Mouse (Mus musculus): ENCODE data around the gene Sacm1l. TPM values are rescaled to one million over a fixed set of nuclear protein-coding genes. Genes with fewer than 3 reads are reported as not detected.

Sacm1l gene
- 41.7 and 59.8 TPM in 2 replicates for total RNA-seq (2014; rRNA removed)
- polyA plus RNA-seq (2015; fragmentation: Nextera tagmentation; extraction: Ambion mirVana) = 35.1 and 35.4 TPM in 2 replicates

- Histone ChIP-seq H3K36me3 (ENCODE audit: insufficient read depth, low read length) (no peaks in the 10 kb centered on the region), H3K4me2 (ENCODE audit: low read depth, low read length, poor library complexity, severe bottlenecking) (peak within 1 kb of the TSS; percentile 68), H3K27me3 (ENCODE audit: insufficient read depth, low read length) (no peaks in the 10 kb centered on the region), H3K4me3 (ENCODE audit: low read depth, low read length) (peak within 1 kb of the TSS; percentile 98), H3K9ac (replicated peaks; ENCODE audit: low read length, poor library complexity, severe bottlenecking) (peak within 1 kb of the TSS; percentile 94), H3K27ac (ENCODE audit: low read depth, low read length) (peak within 1 kb of the TSS; percentile 97), H3K4me1 (ENCODE audit: insufficient read depth, low read length) (peaks cover 10% of the 10 kb centered on the region), H3K9me3 (ENCODE audit: low read length) (no peaks in the 10 kb centered on the region)
- under 1% methylated on average over 62 of the region's 79 CpGs for WGBS
- ATAC-seq (ENCODE audit: low FRiP score) = peak; percentile 98
- no peak for TF ChIP-seq CTCF (IDR thresholded peaks at IDR 0.05)
- peak; percentile 100 for DNase-seq (ENCODE audit: low spot score)
These were observed at the start of gene Sacm1l for GRCm38 (mm10) chr9:123529392-123530157. Sacm1l (plus strand) TSS chr9:123529759.

DNA sequence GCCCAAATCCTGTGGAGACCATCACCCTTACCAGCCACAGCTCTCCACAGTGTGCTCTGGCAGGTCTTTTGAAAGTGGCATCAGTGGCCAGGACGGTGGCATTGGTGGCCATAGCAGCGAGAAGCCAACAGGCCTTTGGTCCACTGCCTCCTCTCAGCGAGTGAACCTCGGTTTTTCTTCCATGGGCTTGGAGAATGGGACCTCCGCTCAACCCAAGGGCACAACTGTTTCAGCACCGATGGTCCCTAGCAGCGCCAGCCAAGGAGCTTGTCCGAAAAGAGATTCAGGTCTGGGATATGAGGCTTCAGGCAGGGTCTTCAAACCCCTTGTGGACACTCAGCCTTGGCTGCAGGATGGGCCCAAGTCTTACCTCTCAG lies 49.7 kb upstream of the Sacm1l start:
- Histone ChIP-seq H3K27ac (ENCODE audit: low read depth, low read length) (no peak overlapping the region), H3K36me3 (ENCODE audit: insufficient read depth, low read length) (no peaks in the 10 kb centered on the region), H3K27me3 (ENCODE audit: insufficient read depth, low read length) (no peaks in the 10 kb centered on the region), H3K4me3 (ENCODE audit: low read depth, low read length) (0 out of 2 replicates have a peak overlapping the region, but pooled peaks have one; percentile 48), H3K9ac (replicated peaks; ENCODE audit: low read length, poor library complexity, severe bottlenecking) (no peak overlapping the region), H3K9me3 (ENCODE audit: low read length) (no peaks in the 10 kb centered on the region), H3K4me2 (ENCODE audit: low read depth, low read length, poor library complexity, severe bottlenecking) (peak overlapping the region; percentile 70), H3K4me1 (ENCODE audit: insufficient read depth, low read length) (no peaks in the 10 kb centered on the region; the same call in 1 of the 2 replicates)
- DNase-seq (ENCODE audit: low spot score) = no peak
- no peak for ATAC-seq (ENCODE audit: low FRiP score)
- 94% methylated on average over 8 of the region's 8 CpGs for WGBS
- TF ChIP-seq CTCF (IDR thresholded peaks at IDR 0.05) = no peak

GRCm38 (mm10) chr9:123480253-123480921 lies 49.2 kb upstream of the Sacm1l start:
- Histone ChIP-seq H3K4me3 (ENCODE audit: low read depth, low read length) (no peak overlapping the region), H3K4me2 (ENCODE audit: low read depth, low read length, poor library complexity, severe bottlenecking) (peak overlapping the region; percentile 70), H3K36me3 (ENCODE audit: insufficient read depth, low read length) (no peaks in the 10 kb centered on the region)

GRCm38 (mm10) chr9:123481136-123481535 lies 48.4 kb upstream of the Sacm1l start:
- Histone ChIP-seq H3K9ac (replicated peaks; ENCODE audit: low read length, poor library complexity, severe bottlenecking) (no peak overlapping the region), H3K27me3 (ENCODE audit: insufficient read depth, low read length) (no peaks in the 10 kb centered on the region), H3K4me2 (ENCODE audit: low read depth, low read length, poor library complexity, severe bottlenecking) (no peak overlapping the region), H3K9me3 (ENCODE audit: low read length) (no peaks in the 10 kb centered on the region), H3K27ac (ENCODE audit: low read depth, low read length) (no peak overlapping the region), H3K4me3 (ENCODE audit: low read depth, low read length) (no peak overlapping the region), H3K36me3 (ENCODE audit: insufficient read depth, low read length) (no peaks in the 10 kb centered on the region), H3K4me1 (ENCODE audit: insufficient read depth, low read length) (no peaks in the 10 kb centered on the region; the same call in 1 of the 2 replicates)
- TF ChIP-seq CTCF (IDR thresholded peaks at IDR 0.05) = no peak
- 73% methylated on average over 7 of the region's 7 CpGs for WGBS
- no peak for ATAC-seq (ENCODE audit: low FRiP score)
- no peak for DNase-seq (ENCODE audit: low spot score)

More at GRCm38 (mm10) chr9:123480253-123480921, 49.2 kb upstream of the Sacm1l start:
- no peak overlapping the region for H3K27ac ChIP-seq (ENCODE audit: low read depth, low read length)
- no peak for TF ChIP-seq CTCF (IDR thresholded peaks at IDR 0.05)
- no peak for DNase-seq (ENCODE audit: low spot score)
- no peaks in the 10 kb centered on the region; the same call in 1 of the 2 replicates for H3K4me1 ChIP-seq (ENCODE audit: insufficient read depth, low read length)
- no peaks in the 10 kb centered on the region for H3K9me3 ChIP-seq (ENCODE audit: low read length)
- no peak overlapping the region for H3K9ac ChIP-seq (replicated peaks; ENCODE audit: low read length, poor library complexity, severe bottlenecking)
- ATAC-seq (ENCODE audit: low FRiP score) = no peak
- 84% methylated on average over 18 of the region's 18 CpGs for WGBS
- no peaks in the 10 kb centered on the region for H3K27me3 ChIP-seq (ENCODE audit: insufficient read depth, low read length)

GRCm38 (mm10) chr9:123483598-123483997 lies 46.0 kb upstream of the Sacm1l start:
- no peak overlapping the region for H3K9ac ChIP-seq (replicated peaks; ENCODE audit: low read length, poor library complexity, severe bottlenecking)
- DNase-seq (ENCODE audit: low spot score) (no peak), ATAC-seq (ENCODE audit: low FRiP score) (no peak)
- H3K27ac ChIP-seq (ENCODE audit: low read depth, low read length) = no peak overlapping the region
- H3K4me3 ChIP-seq (ENCODE audit: low read depth, low read length) = no peak overlapping the region
- TF ChIP-seq CTCF (IDR thresholded peaks at IDR 0.05) = no peak
- no peak overlapping the region for H3K4me2 ChIP-seq (ENCODE audit: low read depth, low read length, poor library complexity, severe bottlenecking)
- no peaks in the 10 kb centered on the region for H3K9me3 ChIP-seq (ENCODE audit: low read length)
- no peaks in the 10 kb centered on the region for H3K36me3 ChIP-seq (ENCODE audit: insufficient read depth, low read length)
- no peaks in the 10 kb centered on the region for H3K27me3 ChIP-seq (ENCODE audit: insufficient read depth, low read length)
- H3K4me1 ChIP-seq (ENCODE audit: insufficient read depth, low read length) = no peaks in the 10 kb centered on the region; the same call in 1 of the 2 replicates
- 92% methylated on average over 1 of the region's 1 CpGs for WGBS

DNA sequence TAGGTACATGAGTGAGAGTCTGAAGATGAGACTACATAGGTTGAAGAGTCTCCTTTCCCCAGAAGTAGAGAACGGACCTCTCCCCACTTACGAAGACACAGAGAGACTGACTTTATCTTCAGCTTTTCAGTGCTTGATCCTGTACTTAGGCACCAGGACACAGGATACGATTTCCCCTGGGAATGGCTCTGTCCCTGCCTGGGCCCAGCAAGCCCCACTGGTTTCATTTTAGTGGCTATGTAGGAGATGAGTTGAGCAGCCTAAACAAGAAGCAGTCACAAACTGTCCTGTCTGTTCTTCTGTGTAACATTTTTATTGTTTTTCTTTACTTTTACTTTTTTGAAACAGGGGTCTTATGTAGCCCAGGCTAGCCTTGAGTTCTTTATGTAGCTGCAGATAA lies 44.7 kb upstream of the Sacm1l start:
- Histone ChIP-seq H3K9ac (replicated peaks; ENCODE audit: low read length, poor library complexity, severe bottlenecking) (no peak overlapping the region), H3K4me1 (ENCODE audit: insufficient read depth, low read length) (no peaks in the 10 kb centered on the region), H3K27me3 (ENCODE audit: insufficient read depth, low read length) (no peaks in the 10 kb centered on the region), H3K27ac (ENCODE audit: low read depth, low read length) (no peak overlapping the region), H3K9me3 (ENCODE audit: low read length) (no peaks in the 10 kb centered on the region), H3K4me2 (ENCODE audit: low read depth, low read length, poor library complexity, severe bottlenecking) (no peak overlapping the region), H3K36me3 (ENCODE audit: insufficient read depth, low read length) (no peaks in the 10 kb centered on the region), H3K4me3 (ENCODE audit: low read depth, low read length) (no peak overlapping the region)
- ATAC-seq (ENCODE audit: low FRiP score) (no peak), DNase-seq (ENCODE audit: low spot score) (no peak)
- WGBS = 98% methylated on average over 3 of the region's 3 CpGs
- TF ChIP-seq CTCF (IDR thresholded peaks at IDR 0.05) = no peak
